In genomic region chr13:100954106-100954505, GRCm38 (mm10) we compare ENCODE assay signal across 19 mouse cellular contexts.
DNase-seq lines count a peak whose midpoint lies in the region; ATAC-seq and TF ChIP-seq lines count a peak whose summit lies in the region.
"Had no signal": no experiment of that assay in that cellular context is flagged by ENCODE, and none has a peak within 500 bp of the region (broad histone marks: within the 10 kb centered on the region; RNA-seq: fewer than 3 reads in every experiment).

No protein-coding gene starts in this region.

- no peaks in the 10 kb centered on the region for H3K9me3 ChIP-seq in limb, embryonic 15.5 days
- no peaks in the 10 kb centered on the region for H3K9me3 ChIP-seq in limb, embryonic 10.5 days (replicated peaks)
- no peaks in the 10 kb centered on the region for H3K9me3 ChIP-seq in lung, postnatal 0 days (ENCODE audit: low read length)
- H3K9me3 ChIP-seq in midbrain, embryonic 16.5 days (replicated peaks; ENCODE audit: control insufficient read depth, low read length, poor library complexity, severe bottlenecking), result no peaks in the 10 kb centered on the region
- no peaks in the 10 kb centered on the region for H3K9me3 ChIP-seq in midbrain, embryonic 14.5 days (ENCODE audit: control insufficient read depth, low read length)
- H3K9me3 ChIP-seq: embryonic facial prominence, embryonic 12.5 days; heart, embryonic 10.5 days; hindbrain, embryonic 12.5 days had no signal

- no peak for TF ChIP-seq CTCF in lung, postnatal 0 days (IDR thresholded peaks at IDR 0.05)
- TF ChIP-seq CTCF in cortical plate, adult 2 months (IDR thresholded peaks at IDR 0.05; ENCODE audit: extremely low read depth, insufficient read depth, low read length), result no peak

- no peak for TF ChIP-seq EP300 in lung, postnatal 0 days (IDR thresholded peaks at IDR 0.05)

- ATAC-seq in limb, embryonic 15.5 days (ENCODE audit: insufficient number of reproducible peaks, low FRiP score, low TSS enrichment, low read depth), result no peak
- peak; percentile 58; the same call in 1 of the 2 replicates for ATAC-seq in lung, postnatal 0 days
- 0 out of 2 replicates have a peak, but pooled peaks have one; percentile 39 for ATAC-seq in midbrain, embryonic 16.5 days
- no peak for ATAC-seq in midbrain, embryonic 14.5 days (ENCODE audit: low FRiP score, low TSS enrichment)
- ATAC-seq: forebrain, embryonic 16.5 days had no signal

- no peak for DNase-seq in limb, embryonic 10.5 days (ENCODE audit: low spot score)
- DNase-seq in lung, postnatal 0 days (ENCODE audit: low spot score), result peak; percentile 44
- no peak for DNase-seq in lung, adult 18-20 months
- DNase-seq in midbrain, embryonic 14.5 days, result no peak
- DNase-seq: adrenal gland, adult 2 months; adrenal gland, postnatal 25 days; cerebellum, adult 2 months; gastrocnemius, postnatal 10 days; heart, adult 18-20 months; heart, postnatal 10 days; heart, postnatal 4 days had no signal

- H3K4me2 ChIP-seq in limb, embryonic 15.5 days, result no peak overlapping the region
- H3K4me2 ChIP-seq in lung, postnatal 0 days (replicated peaks; ENCODE audit: low read depth, low read length), result no peak overlapping the region
- H3K4me2 ChIP-seq in midbrain, embryonic 16.5 days (ENCODE audit: low read length), result no peak overlapping the region
- no peak overlapping the region for H3K4me2 ChIP-seq in midbrain, embryonic 14.5 days (ENCODE audit: low read length)
- H3K4me2 ChIP-seq: embryonic facial prominence, embryonic 12.5 days; hindbrain, embryonic 12.5 days had no signal

- no peak overlapping the region for H3K4me3 ChIP-seq in limb, embryonic 15.5 days
- no peak overlapping the region for H3K4me3 ChIP-seq in limb, embryonic 10.5 days
- no peak overlapping the region for H3K4me3 ChIP-seq in lung, postnatal 0 days (ENCODE audit: low read depth, low read length)
- H3K4me3 ChIP-seq in midbrain, embryonic 16.5 days (ENCODE audit: low read depth, low read length), result no peak overlapping the region
- no peak overlapping the region for H3K4me3 ChIP-seq in midbrain, embryonic 14.5 days (replicated peaks; ENCODE audit: low read depth, low read length)
- no peak overlapping the region for H3K4me3 ChIP-seq in cortical plate, adult 2 months (ENCODE audit: insufficient read depth, low read length)
- H3K4me3 ChIP-seq: embryonic facial prominence, embryonic 12.5 days; heart, embryonic 10.5 days; hindbrain, embryonic 12.5 days had no signal

- WGBS in limb, embryonic 15.5 days, result 52% methylated on average over 1 of the region's 1 CpGs
- 55% methylated on average over 1 of the region's 1 CpGs for WGBS in limb, embryonic 10.5 days
- WGBS in lung, postnatal 0 days, result 35% methylated on average over 1 of the region's 1 CpGs
- 21% methylated on average over 1 of the region's 1 CpGs for WGBS in midbrain, embryonic 16.5 days
- 24% methylated on average over 1 of the region's 1 CpGs for WGBS in midbrain, embryonic 14.5 days

- H3K4me1 ChIP-seq in limb, embryonic 15.5 days, result peaks cover 13% of the 10 kb centered on the region; the same call in 1 of the 2 replicates
- H3K4me1 ChIP-seq in limb, embryonic 10.5 days, result peaks cover 3% of the 10 kb centered on the region; the same call in 1 of the 2 replicates
- H3K4me1 ChIP-seq in lung, postnatal 0 days (ENCODE audit: insufficient read depth, low read depth, low read length), result no peaks in the 10 kb centered on the region
- no peaks in the 10 kb centered on the region for H3K4me1 ChIP-seq in midbrain, embryonic 16.5 days (ENCODE audit: control insufficient read depth, insufficient read depth, low read length)
- H3K4me1 ChIP-seq in midbrain, embryonic 14.5 days (ENCODE audit: control insufficient read depth, insufficient read depth, low read length), result no peaks in the 10 kb centered on the region
- peaks cover 5% of the 10 kb centered on the region for H3K4me1 ChIP-seq in cortical plate, adult 2 months (ENCODE audit: control insufficient read depth, insufficient read depth, low read length)
- H3K4me1 ChIP-seq: embryonic facial prominence, embryonic 12.5 days had no signal

- H3K27me3 ChIP-seq in limb, embryonic 15.5 days, result no peaks in the 10 kb centered on the region
- H3K27me3 ChIP-seq in limb, embryonic 10.5 days (ENCODE audit: low read depth, poor library complexity, severe bottlenecking), result no peaks in the 10 kb centered on the region
- no peaks in the 10 kb centered on the region for H3K27me3 ChIP-seq in lung, postnatal 0 days (replicated peaks; ENCODE audit: insufficient read depth, low read length)
- no peaks in the 10 kb centered on the region for H3K27me3 ChIP-seq in midbrain, embryonic 16.5 days (ENCODE audit: control insufficient read depth, insufficient read depth, low read depth, low read length)
- no peaks in the 10 kb centered on the region for H3K27me3 ChIP-seq in midbrain, embryonic 14.5 days (ENCODE audit: control insufficient read depth, insufficient read depth, low read length)
- H3K27me3 ChIP-seq: CH12.LX; embryonic facial prominence, embryonic 12.5 days; hindbrain, embryonic 12.5 days had no signal

- TF ChIP-seq POLR2A in cortical plate, adult 2 months (IDR thresholded peaks at IDR 0.05; ENCODE audit: extremely low read depth, insufficient read depth, low read length), result no peak

- no peak overlapping the region for H3K9ac ChIP-seq in limb, embryonic 15.5 days
- H3K9ac ChIP-seq in lung, postnatal 0 days (replicated peaks; ENCODE audit: low read depth), result no peak overlapping the region
- no peak overlapping the region for H3K9ac ChIP-seq in midbrain, embryonic 16.5 days (ENCODE audit: low read depth, low read length)
- H3K9ac ChIP-seq in midbrain, embryonic 14.5 days (replicated peaks; ENCODE audit: low read length), result no peak overlapping the region
- H3K9ac ChIP-seq: embryonic facial prominence, embryonic 12.5 days; hindbrain, embryonic 12.5 days had no signal

- H3K27ac ChIP-seq in limb, embryonic 15.5 days, result peak overlapping the region; percentile 28; the same call in 1 of the 2 replicates
- no peak overlapping the region for H3K27ac ChIP-seq in limb, embryonic 10.5 days
- no peak overlapping the region for H3K27ac ChIP-seq in lung, postnatal 0 days (ENCODE audit: low read length)
- H3K27ac ChIP-seq in midbrain, embryonic 16.5 days (ENCODE audit: low read length), result no peak overlapping the region
- H3K27ac ChIP-seq in midbrain, embryonic 14.5 days (replicated peaks; ENCODE audit: low read depth, low read length), result no peak overlapping the region
- peak overlapping the region; percentile 47; the same call in 1 of the 2 replicates for H3K27ac ChIP-seq in cortical plate, adult 2 months (ENCODE audit: insufficient read depth, low read length)
- H3K27ac ChIP-seq: embryonic facial prominence, embryonic 12.5 days; hindbrain, embryonic 12.5 days had no signal

- H3K36me3 ChIP-seq in limb, embryonic 15.5 days, result no peaks in the 10 kb centered on the region
- no peaks in the 10 kb centered on the region for H3K36me3 ChIP-seq in limb, embryonic 10.5 days
- H3K36me3 ChIP-seq in lung, postnatal 0 days (ENCODE audit: insufficient read depth, low read length), result no peaks in the 10 kb centered on the region
- H3K36me3 ChIP-seq in midbrain, embryonic 16.5 days (ENCODE audit: control insufficient read depth, insufficient read depth, low read length), result no peaks in the 10 kb centered on the region
- H3K36me3 ChIP-seq in midbrain, embryonic 14.5 days (ENCODE audit: control insufficient read depth, insufficient read depth, low read length), result no peaks in the 10 kb centered on the region
- H3K36me3 ChIP-seq: embryonic facial prominence, embryonic 12.5 days; heart, embryonic 10.5 days; hindbrain, embryonic 12.5 days had no signal

Comparison
In these comparisons a context has a peak if more than half of its experiments do, and no peak if none do; other contexts are left out.
1. ATAC-seq: peak in lung, postnatal 0 days (single experiment) and midbrain, embryonic 16.5 days (single experiment); none in limb, embryonic 15.5 days (single experiment) and midbrain, embryonic 14.5 days (single experiment).
2. H3K27ac ChIP-seq: peak in limb, embryonic 15.5 days (single experiment) and cortical plate, adult 2 months (single experiment); none in limb, embryonic 10.5 days (single experiment), lung, postnatal 0 days (single experiment), midbrain, embryonic 16.5 days (single experiment) and midbrain, embryonic 14.5 days (single experiment).